Mouse (Mus musculus) heart, postnatal 0 days (tissue): Measurements from ENCODE around the gene Map4k5. TPM values are rescaled to one million over a fixed set of nuclear protein-coding genes. Genes with fewer than 3 reads are reported as not detected.
A peak's percentile ranks its signal among the peaks of the same experiment; 100 is the strongest.

ENCODE experiments used
- ATAC-seq: fragments of 200-750 bp; cut with Nextera tagmentation; 2 replicates; pipeline ENCODE4 v1.8.0; 2017; ENCODE audit warnings: low read depth, moderate number of reproducible peaks, moderate library complexity; ENCODE audit not compliant: insufficient read depth
- DNase-seq: peaks from one replicate; pipeline ENCODE4 v3.0.0-alpha.2; 2016; ENCODE audit warnings: low spot score
- H3K27ac ChIP-seq: fragments of 300-500 bp; sonication (generic); 2 replicates; pipeline ENCODE4 v1.5.1; 2014; ENCODE audit warnings: low read depth, mild to moderate bottlenecking
- H3K27me3 ChIP-seq: fragments of 300-500 bp; sonication (generic); 2 replicates; pipeline ENCODE4 v1.6.1; 2014; ENCODE audit warnings: low read length, mixed read lengths; ENCODE audit not compliant: control insufficient read depth, insufficient read depth
- H3K36me3 ChIP-seq: fragments of 300-500 bp; sonication (generic); replicated peaks from 2 replicates; pipeline ENCODE4 v1.6.1; 2014; ENCODE audit warnings: low read length, mixed read lengths; ENCODE audit not compliant: control insufficient read depth, insufficient read depth
- H3K4me1 ChIP-seq: fragments of 300-500 bp; sonication (generic); 2 replicates; pipeline ENCODE4 v1.6.1; 2014; ENCODE audit warnings: antibody characterized with exemption; ENCODE audit not compliant: control insufficient read depth, insufficient read depth
- H3K4me2 ChIP-seq: fragments of 300-500 bp; sonication (generic); 2 replicates; pipeline ENCODE4 v1.6.1; 2014; ENCODE audit warnings: low read depth, mild to moderate bottlenecking, low read length, moderate library complexity
- H3K4me3 ChIP-seq: fragments of 300-500 bp; sonication (generic); 2 replicates; pipeline ENCODE4 v1.5.1; 2014; ENCODE audit warnings: low read depth, low read length
- H3K9ac ChIP-seq: fragments of 300-500 bp; sonication (generic); replicated peaks from 2 replicates; pipeline ENCODE4 v1.6.1; 2014; ENCODE audit warnings: low read depth, low read length, mixed read lengths
- H3K9me3 ChIP-seq: fragments of 300-500 bp; sonication (generic); replicated peaks from 2 replicates; pipeline ENCODE4 v1.6.1; 2016; ENCODE audit warnings: low read length; ENCODE audit not compliant: control insufficient read depth
- CTCF ChIP-seq: IDR thresholded peaks from 2 replicates; pipeline ENCODE4 v1.5.1; 2016; ENCODE audit warnings: antibody characterized with exemption, control low read depth, low read depth
- EP300 ChIP-seq: IDR thresholded peaks from 2 replicates; pipeline ENCODE4 v1.6.1; 2016; ENCODE audit warnings: antibody characterized with exemption, low read depth
- WGBS: fragments of 180-500 bp; shearing (Covaris S2); extraction: QIAGEN DNeasy Blood & Tissue Kit; methylation state at CpG from one replicate; pipeline ENCODE4 v1.1.7; 2014; 5-methylcytosine and 5-hydroxymethylcytosine counted together
- polyA plus RNA-seq: library from polyadenylated mRNA; unstranded; fragments of >200 nt; fragmentation: Nextera tagmentation; extraction: Ambion mirVana; gene quantifications from 2 replicates; pipeline ENCODE4 v1.2.1, GENCODE M21; 2015
- total RNA-seq: library from RNA; depleted of rRNA; stranded (reverse); fragments of >200 nt; gene quantifications from 2 replicates; pipeline ENCODE4 v1.2.3, GENCODE M21; 2014; ENCODE audit warnings: low replicate concordance

The Map4k5 gene
- total and polyA plus RNA-seq, 2 experiments from 2014 or later, result 20.2 to 55.8 TPM

DNA sequence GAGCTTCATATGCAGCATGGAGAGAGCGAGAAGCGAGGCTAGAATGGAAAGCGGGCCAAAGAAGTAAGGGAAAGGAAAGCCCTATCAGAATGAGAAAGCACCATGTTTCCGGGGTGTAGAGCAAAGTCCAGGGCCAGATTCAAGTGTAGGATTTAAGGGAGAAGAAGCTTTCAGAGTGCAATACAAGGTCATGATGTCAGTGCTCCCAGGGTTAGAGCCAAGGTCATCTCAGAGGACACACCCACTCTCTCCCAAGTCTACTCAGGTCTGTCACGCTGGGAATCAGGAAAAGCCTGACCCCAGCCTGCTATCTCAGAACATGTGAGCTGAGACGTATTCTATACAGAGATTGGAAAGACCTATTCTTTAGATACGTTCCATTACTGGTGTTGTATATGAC lies 18.9 kb upstream of the Map4k5 start:
- Histone ChIP-seq H3K27ac (no peak overlapping the region), H3K4me3 (no peak overlapping the region), H3K9ac (no peak overlapping the region), H3K4me1 (no peaks in the 10 kb centered on the region; the same call in 1 of the 2 replicates), H3K36me3 (no peaks in the 10 kb centered on the region), H3K27me3 (no peaks in the 10 kb centered on the region), H3K4me2 (no peak overlapping the region), H3K9me3 (no peaks in the 10 kb centered on the region)
- TF ChIP-seq CTCF, result no peak
- no peak for TF ChIP-seq EP300
- DNase-seq, result no peak
- ATAC-seq, result no peak
- 77% methylated on average over 7 of the region's 7 CpGs for WGBS

DNA sequence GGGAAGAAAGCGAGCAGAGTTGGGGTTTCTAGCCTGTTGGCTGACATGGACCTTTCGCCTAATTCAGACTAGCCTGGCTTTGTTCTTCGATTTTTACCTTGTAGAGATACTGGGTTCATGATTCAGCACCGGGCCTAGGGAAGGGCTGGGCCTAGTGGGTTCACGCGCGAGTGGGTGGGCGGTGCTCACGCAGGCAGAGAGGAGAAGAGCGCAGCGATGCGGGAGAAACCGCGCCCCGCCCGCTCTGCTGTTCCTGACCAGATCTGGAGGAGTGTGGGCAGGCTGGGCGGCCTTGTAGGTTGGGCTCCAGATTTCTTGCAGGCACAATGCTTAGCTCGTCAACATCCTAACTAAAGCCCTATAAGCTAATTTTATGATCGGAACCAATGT lies 15.5 kb upstream of the Map4k5 start:
- no peak for ATAC-seq
- no peaks in the 10 kb centered on the region for H3K27me3 ChIP-seq
- no peak overlapping the region for H3K4me2 ChIP-seq
- H3K9me3 ChIP-seq, result no peaks in the 10 kb centered on the region
- no peak overlapping the region for H3K9ac ChIP-seq
- WGBS, result 50% methylated on average over 19 of the region's 19 CpGs
- no peaks in the 10 kb centered on the region for H3K36me3 ChIP-seq
- no peak overlapping the region for H3K27ac ChIP-seq
- no peaks in the 10 kb centered on the region; the same call in 1 of the 2 replicates for H3K4me1 ChIP-seq
- no peak for TF ChIP-seq EP300
- no peak for TF ChIP-seq CTCF
- no peak for DNase-seq
- no peak overlapping the region for H3K4me3 ChIP-seq

DNA sequence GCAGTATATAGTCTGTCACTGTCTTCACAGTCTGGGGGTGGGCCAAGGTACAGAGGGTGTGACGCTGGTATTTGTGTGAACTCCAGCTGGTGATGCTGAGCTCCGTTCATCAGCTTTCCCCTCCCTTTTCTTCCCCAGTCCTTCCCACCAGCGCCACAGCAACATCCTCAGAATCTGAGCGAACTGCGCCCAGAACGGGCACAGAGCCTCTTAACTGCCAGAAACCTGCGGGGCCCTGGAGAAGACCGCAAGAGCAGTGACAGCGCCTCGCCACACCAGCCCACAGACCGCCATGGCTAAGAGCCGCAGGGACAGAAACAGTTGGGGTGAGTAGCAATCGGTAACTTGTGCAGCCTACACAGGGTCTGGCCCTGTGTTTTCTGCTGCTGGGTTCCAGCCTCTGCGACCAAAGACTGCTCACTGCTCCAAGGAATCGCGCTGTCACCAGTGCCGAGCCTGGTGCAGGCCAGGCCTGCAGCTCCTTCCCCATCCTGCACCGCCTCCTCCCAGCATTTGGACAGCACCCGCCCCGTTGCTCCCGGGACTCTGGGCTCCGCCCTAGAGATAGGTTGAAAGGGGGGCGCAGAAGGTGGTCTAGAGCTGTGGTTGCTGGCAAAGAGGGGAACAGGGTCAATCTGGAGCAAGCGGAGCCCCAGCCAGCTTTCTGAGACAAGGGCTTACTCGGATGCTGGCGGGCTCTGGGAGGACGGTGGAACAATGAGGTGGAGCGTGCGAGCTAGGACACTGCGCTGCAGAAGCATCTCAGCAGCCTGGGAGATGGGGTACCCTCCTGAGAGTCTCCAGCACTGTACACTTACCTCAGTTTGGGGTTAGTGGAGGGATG lies 14.9 kb upstream of the Map4k5 start:
- peak; percentile 64 for ATAC-seq

DNA sequence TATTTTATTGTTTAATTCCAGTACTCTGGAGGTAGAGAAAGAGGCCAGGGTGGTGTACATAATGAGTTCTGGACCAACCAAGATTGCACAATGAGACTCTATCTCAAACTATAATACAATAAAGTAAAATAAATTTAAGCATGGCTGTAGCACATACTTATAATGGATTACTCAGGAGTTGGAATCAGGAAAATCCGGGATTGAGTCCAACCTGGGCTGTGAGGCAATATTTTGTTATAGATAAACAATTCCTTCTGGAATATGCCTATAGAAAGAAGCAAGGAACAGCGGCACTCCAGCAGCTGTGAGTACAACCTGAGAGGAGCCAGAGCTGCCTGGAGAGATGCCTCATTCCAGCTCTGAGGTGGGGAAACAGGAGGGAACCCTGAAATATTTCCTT lies 12.0 kb upstream of the Map4k5 start:
- Histone ChIP-seq H3K9me3 (no peaks in the 10 kb centered on the region), H3K36me3 (no peaks in the 10 kb centered on the region), H3K4me1 (no peaks in the 10 kb centered on the region), H3K27me3 (no peaks in the 10 kb centered on the region), H3K4me2 (no peak overlapping the region), H3K4me3 (no peak overlapping the region), H3K9ac (no peak overlapping the region), H3K27ac (no peak overlapping the region)
- DNase-seq, result no peak
- 50% methylated on average over 2 of the region's 2 CpGs for WGBS
- no peak for ATAC-seq
- TF ChIP-seq CTCF (no peak), EP300 (no peak)

More for the DNA sequence above, 14.9 kb upstream of the Map4k5 start:
- no peaks in the 10 kb centered on the region for H3K36me3 ChIP-seq
- no peak for TF ChIP-seq CTCF
- no peak for TF ChIP-seq EP300
- peak overlapping the region; percentile 24 for H3K4me3 ChIP-seq
- no peak for DNase-seq
- no peaks in the 10 kb centered on the region for H3K9me3 ChIP-seq
- peak overlapping the region; percentile 62 for H3K4me2 ChIP-seq
- no peaks in the 10 kb centered on the region; the same call in 1 of the 2 replicates for H3K4me1 ChIP-seq
- no peak overlapping the region for H3K9ac ChIP-seq
- no peaks in the 10 kb centered on the region for H3K27me3 ChIP-seq
- no peak overlapping the region for H3K27ac ChIP-seq
- WGBS, result 15% methylated on average over 30 of the region's 30 CpGs

DNA sequence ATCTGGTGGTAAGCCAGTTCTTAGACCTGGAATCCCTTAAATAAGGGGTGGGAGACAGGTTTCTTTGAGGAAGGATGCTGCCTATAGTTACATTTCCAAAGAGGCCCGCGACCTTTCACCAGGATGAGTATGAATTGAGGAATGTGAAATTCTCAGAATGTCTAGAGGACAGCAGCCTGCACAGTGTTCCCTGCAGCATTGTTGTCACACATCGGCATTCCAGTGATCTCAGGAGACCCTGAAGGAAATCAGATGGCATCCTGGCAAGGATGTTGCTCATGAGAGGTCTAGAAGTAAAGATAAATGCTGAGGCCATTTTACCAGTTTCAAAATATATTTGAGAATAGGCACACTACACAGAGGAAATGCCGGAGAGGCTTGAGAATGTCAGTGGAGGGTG lies 5.1 kb upstream of the Map4k5 start:
- H3K9ac ChIP-seq, result no peak overlapping the region
- H3K4me1 ChIP-seq, result peaks cover 19% of the 10 kb centered on the region
- peak; percentile 83 for ATAC-seq
- H3K4me3 ChIP-seq, result no peak overlapping the region
- WGBS, result 16% methylated on average over 4 of the region's 4 CpGs
- H3K9me3 ChIP-seq, result no peaks in the 10 kb centered on the region
- no peaks in the 10 kb centered on the region for H3K27me3 ChIP-seq
- peak overlapping the region; percentile 52 for H3K27ac ChIP-seq
- TF ChIP-seq CTCF, result no peak
- TF ChIP-seq EP300, result peak; percentile 89
- peak; percentile 51 for DNase-seq
- H3K36me3 ChIP-seq, result no peaks in the 10 kb centered on the region
- H3K4me2 ChIP-seq, result no peak overlapping the region

DNA sequence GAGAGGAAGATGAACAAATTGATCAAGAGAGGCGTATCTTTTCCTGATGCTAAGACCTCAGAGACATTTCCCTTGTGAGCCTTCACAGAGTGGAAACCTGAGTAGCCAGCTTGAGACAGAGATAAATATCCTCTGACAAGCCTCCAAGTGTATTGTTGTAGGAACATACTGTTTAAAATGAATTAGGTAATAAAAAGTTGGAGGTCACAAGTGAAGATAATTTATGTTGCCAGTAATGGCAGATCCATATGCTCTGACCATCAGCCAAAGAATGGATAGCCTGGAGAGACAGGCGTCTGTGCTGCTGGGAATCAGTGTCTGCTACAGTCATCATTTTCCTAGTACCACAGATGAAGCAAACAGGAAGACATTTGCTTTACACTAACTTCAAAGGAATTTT lies 2.0 kb upstream of the Map4k5 start:
- DNase-seq, result no peak
- no peaks in the 10 kb centered on the region for H3K9me3 ChIP-seq
- H3K4me2 ChIP-seq, result no peak overlapping the region
- peak overlapping the region; percentile 96 for H3K27ac ChIP-seq
- H3K4me3 ChIP-seq, result no peak overlapping the region
- TF ChIP-seq CTCF, result no peak
- no peak for TF ChIP-seq EP300
- 66% methylated on average over 2 of the region's 2 CpGs for WGBS
- H3K27me3 ChIP-seq, result no peaks in the 10 kb centered on the region
- H3K36me3 ChIP-seq, result no peaks in the 10 kb centered on the region
- no peak for ATAC-seq
- H3K4me1 ChIP-seq, result peaks cover 34% of the 10 kb centered on the region
- H3K9ac ChIP-seq, result no peak overlapping the region
